Mouse (Mus musculus): ENCODE measurements around the gene Bzw2.
A peak's percentile ranks its signal among the peaks of the same experiment; 100 is the strongest.

The Bzw2 gene

DNA sequence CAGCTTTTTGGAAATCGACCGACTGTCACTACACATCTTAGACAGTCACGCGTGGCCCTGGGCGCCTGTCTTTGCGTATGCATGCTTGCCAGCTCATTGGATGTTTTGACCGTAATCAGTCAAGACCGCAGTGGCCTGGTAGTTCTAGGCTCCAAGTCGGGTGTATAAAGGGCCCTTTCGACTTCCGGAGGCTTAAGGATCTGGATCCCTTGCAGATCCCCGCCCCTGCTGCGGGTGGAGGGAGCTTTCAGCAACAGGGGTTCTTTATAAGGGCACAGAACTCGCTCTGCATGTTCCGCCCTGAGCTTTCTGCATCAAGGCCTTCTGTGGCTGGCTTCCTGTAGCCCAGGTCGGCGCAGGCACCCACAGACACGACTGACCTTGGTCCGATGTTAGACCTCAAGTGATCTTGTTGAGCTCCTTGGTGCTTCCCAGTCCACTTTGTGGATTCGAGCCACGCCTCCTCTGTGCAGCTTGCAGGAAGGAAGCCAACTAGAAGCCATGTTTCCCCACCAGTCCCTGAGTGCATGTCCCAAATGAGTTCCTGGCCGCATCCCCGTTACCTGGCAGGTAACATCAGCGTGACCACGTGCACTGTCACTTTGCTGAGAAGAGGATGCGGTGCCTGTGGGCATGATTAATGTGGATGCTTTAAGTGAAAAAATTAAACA, at the start of gene Bzw2:
Gene Bzw2, minus strand, starts transcription at position 443 of the 671 bp plus-strand sequence.
- no peak for TF ChIP-seq GATA4 (IDR thresholded peaks at IDR 0.05; ENCODE audit: insufficient replicate concordance, low read length)

- no peak for TF ChIP-seq GATA4 (IDR thresholded peaks at IDR 0.05; ENCODE audit: insufficient replicate concordance, low read length)
Measured at GRCm38 (mm10) chr12:36207072-36207799, 49.4 kb upstream of the Bzw2 start.

GRCm38 (mm10) chr12:36194976-36195375, 37.1 kb upstream of the Bzw2 start:
- no peak for TF ChIP-seq GATA4 (IDR thresholded peaks at IDR 0.05; ENCODE audit: insufficient replicate concordance, low read length)

GRCm38 (mm10) chr12:36190343-36190742, 32.5 kb upstream of the Bzw2 start:
- no peak for TF ChIP-seq GATA4 (IDR thresholded peaks at IDR 0.05; ENCODE audit: insufficient replicate concordance, low read length)

DNA sequence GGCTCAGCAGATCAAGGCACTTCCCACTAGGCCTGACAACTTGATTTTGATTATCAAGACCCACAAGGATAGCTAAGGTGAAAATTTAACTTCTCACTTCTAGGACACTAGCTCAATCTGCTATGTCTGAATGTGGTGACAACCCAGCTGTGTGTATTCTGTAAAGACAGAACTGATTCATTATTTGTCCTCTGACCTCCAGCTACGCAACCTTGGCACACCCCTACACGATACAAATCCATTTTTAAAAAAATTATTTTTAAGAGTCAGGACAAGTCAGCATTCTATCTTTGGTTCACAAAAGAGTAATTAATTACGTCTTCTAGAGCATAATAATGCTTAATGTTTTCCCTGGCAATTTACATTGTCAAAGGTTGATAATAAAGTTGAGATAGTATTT, 31.7 kb upstream of the Bzw2 start:
- TF ChIP-seq GATA4 (IDR thresholded peaks at IDR 0.05; ENCODE audit: insufficient replicate concordance, low read length), result no peak

- TF ChIP-seq GATA4 (IDR thresholded peaks at IDR 0.05; ENCODE audit: insufficient replicate concordance, low read length), result no peak
Measured at GRCm38 (mm10) chr12:36187081-36187480, 29.2 kb upstream of the Bzw2 start.

DNA sequence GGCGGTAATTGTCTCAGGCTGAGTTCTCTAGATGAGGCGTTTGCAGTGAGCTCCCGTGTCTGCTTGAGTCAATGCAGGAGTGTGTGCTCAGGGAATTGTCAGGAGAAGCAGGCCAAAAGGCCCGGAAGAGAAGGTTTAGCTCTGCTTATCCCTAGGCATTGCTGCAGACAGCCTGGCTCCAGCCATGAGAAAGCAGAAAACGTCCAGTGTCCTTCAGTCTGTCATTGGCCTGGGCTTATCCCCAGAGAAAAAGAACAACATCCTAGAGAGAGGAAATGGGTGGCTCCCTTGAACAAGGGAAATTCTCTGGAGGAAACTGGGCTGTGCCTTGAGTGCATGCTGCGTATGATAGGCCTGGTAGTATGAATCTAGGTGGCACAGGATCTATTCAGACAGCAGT, 24.7 kb upstream of the Bzw2 start:
- peak; percentile 64; the same call in 1 of the 2 replicates for TF ChIP-seq GATA4 (IDR thresholded peaks at IDR 0.05; ENCODE audit: insufficient replicate concordance, low read length)

GRCm38 (mm10) chr12:36177227-36177626, 19.3 kb upstream of the Bzw2 start:
- TF ChIP-seq GATA4 (IDR thresholded peaks at IDR 0.05; ENCODE audit: insufficient replicate concordance, low read length), result no peak

DNA sequence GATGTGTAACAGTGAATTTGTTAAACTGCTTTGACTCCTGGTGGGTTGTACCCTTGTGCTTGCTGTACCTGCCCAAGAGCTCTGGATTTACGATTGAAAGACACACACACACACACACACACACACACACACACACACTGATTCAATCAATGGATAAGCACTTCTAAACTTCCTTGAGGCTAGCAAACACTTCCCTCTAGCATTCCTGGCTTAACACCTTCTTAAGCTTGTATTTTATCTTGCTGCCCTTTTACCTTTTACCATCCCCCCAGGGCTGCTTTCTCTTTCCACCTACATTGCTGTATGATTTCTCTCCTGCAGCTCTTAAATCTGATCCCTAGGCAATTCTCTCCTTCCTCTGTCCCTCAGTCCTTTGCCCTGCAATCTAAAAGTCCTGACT, 7.4 kb upstream of the Bzw2 start:
- TF ChIP-seq GATA4 (IDR thresholded peaks at IDR 0.05; ENCODE audit: insufficient replicate concordance, low read length), result no peak

- no peak; the same call in 1 of the 2 replicates for TF ChIP-seq GATA4 (IDR thresholded peaks at IDR 0.05; ENCODE audit: insufficient replicate concordance, low read length)
Measured at GRCm38 (mm10) chr12:36164126-36164791, 6.4 kb upstream of the Bzw2 start.

DNA sequence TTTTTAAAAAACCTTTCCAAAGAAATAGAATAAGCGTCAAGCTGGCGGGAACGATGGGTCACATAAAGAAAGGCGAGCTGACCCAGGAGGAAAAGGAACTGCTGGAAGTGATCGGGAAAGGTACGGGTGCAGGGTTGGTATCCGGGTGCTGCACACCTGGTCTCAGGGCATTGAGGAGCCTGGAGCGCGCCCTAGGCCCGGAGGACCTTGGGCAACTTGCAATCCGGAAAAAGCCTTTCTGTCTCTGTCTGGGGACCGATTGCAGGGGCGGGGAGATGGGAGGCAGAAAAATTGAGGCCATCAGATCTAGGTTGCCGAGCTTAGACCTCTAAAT, 609 bp downstream of the Bzw2 start:
- TF ChIP-seq GATA4 (IDR thresholded peaks at IDR 0.05; ENCODE audit: insufficient replicate concordance, low read length), result no peak

- TF ChIP-seq GATA4 (IDR thresholded peaks at IDR 0.05; ENCODE audit: insufficient replicate concordance, low read length), result no peak
Measured at GRCm38 (mm10) chr12:36156637-36157303, 1.1 kb downstream of the Bzw2 start, which contains the start of gene Ankmy2. Ankmy2 (plus strand) TSS chr12:36157114.

GRCm38 (mm10) chr12:36156101-36156636, 1.7 kb downstream of the Bzw2 start:
- TF ChIP-seq GATA4 (IDR thresholded peaks at IDR 0.05; ENCODE audit: insufficient replicate concordance, low read length), result no peak

DNA sequence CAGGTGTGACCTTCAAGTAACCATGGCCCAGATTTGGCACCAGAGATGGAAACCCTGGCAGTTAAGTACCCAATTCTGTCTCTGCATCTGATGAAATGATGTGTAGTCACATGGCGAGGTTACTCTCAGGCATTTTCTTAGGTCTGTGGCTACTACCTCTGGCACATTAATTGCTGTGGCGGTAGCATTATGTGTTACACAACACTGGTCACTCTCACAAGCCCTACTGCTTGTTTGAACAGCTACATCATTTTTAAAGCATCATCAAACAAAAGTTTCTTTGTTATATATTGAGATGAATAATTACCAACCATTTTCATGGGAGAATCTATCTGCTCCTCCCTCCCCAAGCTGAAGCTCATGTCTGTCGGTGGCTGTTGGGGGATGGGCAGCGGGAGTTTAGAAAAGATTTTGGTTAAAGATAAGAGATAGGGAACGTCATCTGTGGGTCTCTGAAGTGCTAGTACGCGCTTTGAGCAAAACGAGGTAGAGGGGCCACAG, 2.7 kb downstream of the Bzw2 start:
- TF ChIP-seq GATA4 (IDR thresholded peaks at IDR 0.05; ENCODE audit: insufficient replicate concordance, low read length), result no peak; the same call in 1 of the 2 replicates

DNA sequence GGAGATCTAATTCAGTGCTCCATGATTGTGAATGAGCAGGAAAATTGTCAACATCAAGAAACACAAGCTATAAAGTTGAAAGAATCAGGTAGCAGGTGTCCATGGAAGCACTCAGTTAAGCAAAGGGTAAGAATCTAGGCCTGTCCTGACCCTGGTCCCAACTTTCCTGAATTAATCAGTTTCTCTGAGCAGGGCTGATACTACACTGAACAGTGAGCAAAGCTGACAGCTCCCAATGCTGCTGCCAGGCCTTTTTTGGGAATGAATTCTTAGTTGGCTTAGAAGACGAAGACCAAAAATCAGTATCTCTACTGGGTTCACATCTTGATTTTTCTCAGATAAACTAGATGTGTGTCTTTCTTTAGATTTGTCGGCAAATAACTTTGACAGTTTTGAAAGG, 7.1 kb downstream of the Bzw2 start:
- no peak for TF ChIP-seq GATA4 (IDR thresholded peaks at IDR 0.05; ENCODE audit: insufficient replicate concordance, low read length)

Data from liver, adult (tissue).